Mouse (Mus musculus) monocyte, adult 2 months (primary cell): Measurements from ENCODE around the gene Zfp706.

Experiments used
- DNase-seq, 2 experiments: peaks; one replicate each; pipeline ENCODE4 v3.0.0; 2022; ENCODE audit warnings: low spot score in 2 of 2, low read depth in 1 of 2

Gene Zfp706

DNA sequence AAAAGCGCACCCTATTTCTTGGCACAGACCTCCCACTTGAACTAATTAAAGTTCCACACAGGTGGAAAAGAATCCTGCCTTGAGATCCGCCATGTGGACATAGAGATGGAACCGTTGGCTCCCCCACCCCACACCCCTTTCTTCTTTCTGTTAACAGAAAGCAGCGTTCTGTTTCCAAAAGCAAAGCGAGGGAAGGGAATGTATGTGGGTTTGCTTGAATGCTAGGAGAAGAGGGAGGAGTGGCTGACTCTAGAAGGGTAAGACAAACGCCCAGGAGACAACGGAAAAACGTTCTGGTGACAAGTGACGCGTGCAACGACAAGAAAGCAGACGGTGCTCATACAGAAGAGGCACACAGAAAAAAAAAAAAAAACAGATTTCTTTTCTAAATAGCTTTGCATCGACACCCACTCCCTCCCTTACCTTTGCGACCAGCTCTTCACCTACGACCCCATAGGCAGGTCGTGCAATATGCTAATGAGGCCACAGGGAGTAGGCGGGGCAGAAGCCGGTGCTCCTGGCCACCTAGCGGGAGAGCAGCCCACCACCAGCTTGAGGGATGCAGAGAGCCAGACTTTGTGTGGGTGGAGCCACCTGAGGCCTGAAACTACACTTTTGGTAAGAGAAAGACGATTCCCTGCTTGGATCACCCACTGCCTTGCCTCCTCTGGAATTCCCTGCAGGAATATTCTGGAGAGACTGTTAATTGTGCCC, 27.9 kb downstream of the Zfp706 start:
- no peak for DNase-seq

DNA sequence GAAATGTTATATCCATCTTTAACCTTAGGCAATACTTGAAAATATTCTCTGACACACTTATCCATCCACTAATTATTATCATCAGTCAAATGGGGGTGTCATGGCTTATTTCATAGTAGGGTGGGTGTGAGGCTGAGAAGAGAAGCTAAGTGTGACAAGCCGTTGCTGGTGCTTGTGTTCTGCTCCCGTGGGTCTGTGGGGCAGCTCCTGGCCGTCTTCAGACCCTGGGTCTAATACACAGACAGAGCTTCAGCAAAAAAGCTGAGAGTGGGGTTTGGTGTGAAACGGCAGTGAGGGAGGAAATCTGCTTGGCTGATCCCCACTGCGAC, 28.4 kb downstream of the Zfp706 start:
- DNase-seq = no peak

DNA sequence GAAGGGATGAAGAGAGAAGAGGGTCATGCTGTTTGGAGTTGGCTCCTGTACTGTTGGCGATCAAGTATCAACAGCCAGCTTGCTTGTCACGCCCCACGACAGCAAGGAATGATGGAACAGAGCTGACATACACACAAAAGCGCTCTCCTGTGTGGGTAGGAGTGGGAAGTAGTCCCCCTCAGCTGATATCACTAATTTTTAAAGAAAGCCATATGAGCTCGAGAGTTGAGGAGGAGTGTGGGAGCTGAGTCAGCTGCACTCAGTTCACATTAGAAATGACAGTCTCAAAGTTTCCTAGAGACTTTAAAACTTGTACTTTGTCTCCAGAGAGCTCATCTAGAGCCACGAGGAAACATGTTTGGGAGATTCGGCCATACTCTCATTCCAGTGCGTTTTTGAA, 29.8 kb downstream of the Zfp706 start:
- DNase-seq = no peak

DNA sequence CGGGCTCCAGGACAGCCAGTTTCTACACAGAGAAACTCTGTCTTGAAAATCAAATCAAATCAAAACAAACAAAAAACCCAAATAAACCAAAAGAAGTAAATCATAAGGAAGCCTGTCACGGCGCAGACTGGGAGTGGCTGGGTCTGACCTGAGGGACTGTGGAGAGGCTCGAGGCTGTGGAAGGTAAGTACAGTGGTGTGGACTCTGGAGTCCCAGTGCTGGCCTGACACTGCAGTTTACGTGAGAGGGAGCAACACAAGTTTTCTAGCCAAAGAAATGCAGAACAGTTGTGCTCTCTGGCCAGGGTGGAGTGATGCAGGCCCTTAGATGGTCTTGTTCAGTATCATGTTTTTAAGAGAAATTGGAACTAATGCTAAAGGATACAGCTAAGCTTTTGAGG, 31.9 kb downstream of the Zfp706 start:
- DNase-seq = no peak

DNA sequence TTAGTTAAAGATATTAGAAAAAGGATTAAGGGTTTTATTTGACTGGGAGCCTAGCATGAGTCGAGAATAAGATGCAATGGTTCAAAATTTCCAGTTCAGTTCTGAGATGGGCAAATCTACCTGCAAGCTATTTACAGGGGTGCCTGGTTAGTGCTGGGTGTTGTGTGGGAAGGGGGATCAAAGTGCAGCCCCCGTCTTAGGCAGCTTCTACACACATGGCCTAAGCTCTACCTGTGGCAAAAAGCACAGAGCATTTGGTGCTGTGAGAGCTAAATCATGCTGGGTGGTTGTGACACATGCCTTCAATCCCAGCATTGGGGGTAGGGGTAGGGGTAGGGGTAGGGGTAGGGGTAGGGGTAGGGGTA, 32.3 kb downstream of the Zfp706 start:
- no peak for DNase-seq

DNA sequence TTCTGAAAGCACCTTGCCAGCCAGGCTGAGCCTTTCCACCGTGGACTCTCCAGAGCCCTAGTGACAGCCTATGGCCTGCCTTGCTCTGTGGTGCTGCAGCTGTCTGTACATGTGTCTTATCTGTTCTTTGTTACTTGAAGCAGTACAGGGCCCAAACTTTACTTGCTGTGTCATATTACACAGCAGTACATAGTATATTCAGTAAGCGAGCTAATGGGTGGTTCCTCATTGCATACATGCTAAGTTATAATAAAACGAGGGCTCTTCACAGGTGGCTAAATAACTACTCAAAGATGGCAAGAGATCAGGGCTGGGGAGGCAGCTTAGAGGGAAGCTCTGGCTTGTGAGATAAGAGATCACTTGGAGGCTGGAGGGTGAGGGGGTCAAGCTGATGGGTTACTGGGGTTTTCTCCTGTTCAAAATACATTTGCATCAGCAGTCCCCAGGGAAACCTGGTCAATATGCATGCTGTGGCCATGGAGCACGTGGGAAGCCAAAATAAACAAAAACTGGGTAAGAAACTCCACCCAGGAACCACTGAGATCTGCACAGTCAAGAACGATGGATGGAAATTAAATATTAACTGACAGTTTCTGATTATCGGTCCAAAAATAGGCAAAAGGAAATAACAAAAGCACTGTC, 32.8 kb downstream of the Zfp706 start:
- DNase-seq = no peak

DNA sequence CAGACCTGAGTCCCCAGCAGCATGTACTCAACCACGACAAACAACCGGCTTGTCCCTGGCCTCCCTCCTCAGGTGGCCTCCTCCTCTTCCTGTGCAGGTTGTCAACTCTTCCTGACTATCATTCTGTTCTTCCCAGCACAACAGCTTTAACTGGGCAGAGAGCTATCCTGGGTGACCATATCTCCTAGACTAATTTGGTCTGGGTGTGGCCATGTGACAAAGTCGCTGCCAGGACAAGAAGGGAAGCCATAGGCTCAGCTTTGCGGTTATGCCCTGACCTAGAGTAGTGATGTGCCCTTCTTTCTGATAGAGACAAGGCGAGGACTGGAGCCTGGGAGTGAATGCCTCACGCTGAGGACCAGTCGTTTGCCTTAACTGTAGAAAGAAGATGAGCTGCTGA, 33.9 kb downstream of the Zfp706 start:
- DNase-seq = no peak

DNA sequence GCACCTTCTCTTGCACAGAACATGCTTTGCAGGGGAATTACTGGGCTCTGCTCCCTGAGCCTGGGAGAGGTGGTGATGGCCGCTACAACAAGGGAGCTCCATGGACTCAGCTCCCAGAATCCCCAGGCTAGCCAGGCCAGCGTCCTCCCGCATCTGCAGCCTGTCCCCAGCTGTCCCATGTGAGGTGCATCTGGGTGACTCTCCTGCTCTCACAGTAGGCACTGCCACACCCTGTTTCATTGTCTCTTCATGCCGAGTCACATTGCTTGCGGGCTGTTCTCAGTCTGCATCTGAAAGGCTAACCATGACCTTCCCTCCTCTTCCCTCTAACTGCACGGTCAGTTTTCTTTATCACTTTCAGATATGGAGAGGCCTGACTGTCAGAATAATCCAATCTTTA, 34.3 kb downstream of the Zfp706 start:
- DNase-seq = no peak

DNA sequence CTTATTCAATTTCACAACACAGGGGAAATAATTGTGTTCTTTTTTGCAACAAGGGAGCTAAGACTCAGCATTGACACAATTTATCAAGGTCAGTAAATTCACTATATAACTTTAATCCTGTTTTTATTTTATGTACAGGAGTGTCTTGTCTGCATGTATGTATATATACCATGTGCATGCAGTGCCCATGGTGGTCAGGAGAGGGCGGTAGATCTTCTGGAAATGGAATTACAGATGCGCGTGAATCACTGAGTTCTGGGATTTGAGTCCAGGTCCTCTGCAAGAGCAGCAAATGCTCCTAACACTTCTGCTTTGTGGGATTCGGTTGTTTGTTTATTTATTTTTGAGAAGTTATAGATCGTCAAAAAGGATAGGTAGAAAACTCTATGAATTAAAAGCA, 37.8 kb downstream of the Zfp706 start:
- no peak for DNase-seq

DNA sequence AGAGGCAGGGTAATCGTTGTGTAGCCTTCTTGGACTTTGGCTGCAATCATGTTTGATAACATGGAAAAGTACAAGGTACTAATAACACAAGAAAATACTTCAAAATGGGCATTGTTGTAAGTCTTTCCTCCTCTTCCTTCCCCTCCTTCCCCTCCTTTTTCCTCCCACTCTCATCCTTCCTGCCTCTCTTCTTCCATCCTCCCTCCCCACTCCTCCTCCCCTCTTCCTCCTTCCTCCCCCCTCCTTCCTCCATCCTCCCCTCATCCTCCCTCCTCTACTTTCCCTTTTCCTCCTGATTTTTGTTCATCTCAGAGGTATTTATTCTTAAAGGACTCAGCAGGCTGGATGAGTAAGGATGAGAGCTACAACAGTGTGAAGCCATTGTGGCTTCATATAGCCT, 39.3 kb downstream of the Zfp706 start:
- DNase-seq = no peak

DNA sequence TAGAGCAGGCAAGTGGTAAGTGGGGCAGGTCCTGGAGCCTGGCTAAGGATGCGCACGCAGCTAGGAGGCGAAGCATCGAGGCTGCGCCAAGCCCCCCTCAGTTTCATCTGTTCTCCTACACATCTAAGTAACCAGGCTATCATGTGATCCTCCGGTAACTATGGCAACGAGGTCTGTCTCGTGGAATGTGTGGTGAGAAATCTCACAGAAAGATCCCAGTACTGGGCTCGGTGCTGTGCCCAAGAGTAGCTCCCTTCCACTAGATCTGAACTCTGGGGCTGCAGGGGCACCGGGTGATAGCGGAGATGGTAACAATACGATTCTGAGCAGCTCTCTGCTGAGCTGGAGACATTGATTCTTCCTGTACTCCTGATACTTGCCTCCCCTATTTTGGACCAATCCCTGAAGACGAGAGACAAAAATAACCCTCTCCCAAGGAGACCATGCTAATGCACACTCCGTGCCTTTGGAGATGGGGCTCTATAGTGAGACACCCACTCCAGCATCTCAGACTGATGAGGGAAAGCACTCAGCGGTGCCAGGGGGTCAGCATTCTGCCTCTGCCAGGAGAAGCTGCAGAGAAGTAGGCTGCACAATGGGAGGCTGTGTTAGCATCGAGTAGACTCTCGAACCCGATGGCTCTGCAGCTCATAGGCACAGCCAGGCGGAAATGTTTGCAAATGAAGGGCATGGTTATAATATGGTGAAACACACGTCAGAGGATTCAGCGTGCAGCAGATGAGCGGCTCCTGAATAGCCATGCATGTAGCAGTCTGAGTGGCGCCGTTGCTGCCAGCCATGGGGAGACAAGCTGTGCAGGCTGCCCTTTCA, 40.0 kb downstream of the Zfp706 start:
- DNase-seq = no peak

DNA sequence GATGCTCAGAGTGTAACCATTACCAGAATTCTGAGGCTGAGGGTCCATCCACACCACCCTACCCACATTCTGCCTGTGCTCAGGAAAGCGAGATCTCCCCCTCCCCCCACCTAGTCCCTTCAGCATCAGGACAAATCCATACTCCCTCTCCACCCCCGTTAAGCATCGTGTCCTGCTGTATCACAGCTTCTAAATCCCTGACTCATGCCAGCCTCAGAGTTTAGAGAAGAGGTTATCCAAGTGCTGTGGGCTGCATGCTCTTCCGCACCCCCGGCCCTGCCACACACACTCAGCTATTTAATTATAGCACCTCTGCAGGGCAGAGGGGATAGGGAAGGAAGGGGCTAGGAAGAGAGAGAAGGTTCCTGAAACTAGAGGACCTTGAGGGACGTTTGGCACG, 40.6 kb downstream of the Zfp706 start:
- DNase-seq = no peak

DNA sequence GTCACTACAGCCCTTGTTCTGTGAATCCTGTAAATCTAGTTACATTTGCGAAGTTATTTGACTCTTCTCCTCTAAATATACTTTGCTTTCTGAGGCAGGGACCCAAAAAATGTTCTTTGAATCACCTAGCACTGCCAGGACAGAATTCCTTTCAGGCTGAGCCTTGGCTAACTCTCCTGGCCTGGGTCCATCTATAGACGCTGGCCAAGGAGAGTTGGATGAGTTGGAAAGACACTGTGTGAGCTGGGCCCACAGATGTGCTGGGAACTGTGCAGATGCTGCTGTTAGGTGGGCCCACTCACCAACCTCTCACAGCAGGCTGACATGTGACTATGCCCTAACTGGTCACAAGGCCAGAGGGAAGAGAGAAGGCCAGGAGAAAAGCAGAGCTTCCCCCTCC, 41.1 kb downstream of the Zfp706 start:
- DNase-seq = no peak

DNA sequence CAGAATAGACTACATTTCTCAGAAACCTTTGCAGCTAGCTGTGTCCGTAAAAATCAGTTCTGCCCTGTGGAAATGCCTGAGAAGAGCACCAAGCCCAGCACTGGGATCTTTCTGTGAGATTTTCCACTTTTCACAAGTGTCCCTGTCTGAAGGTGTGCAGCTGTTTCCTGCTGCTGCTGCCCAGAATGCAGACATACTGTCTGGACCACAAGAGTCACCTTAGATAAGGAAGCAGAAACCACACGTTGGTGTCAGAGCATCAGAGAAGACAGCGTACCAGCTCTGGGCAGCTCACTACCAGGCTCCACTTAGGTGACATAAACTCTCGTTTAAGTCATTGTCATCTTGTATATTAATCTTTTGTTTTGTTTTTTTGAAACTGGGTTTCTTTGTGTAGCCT, 41.8 kb downstream of the Zfp706 start:
- DNase-seq = no peak

DNA sequence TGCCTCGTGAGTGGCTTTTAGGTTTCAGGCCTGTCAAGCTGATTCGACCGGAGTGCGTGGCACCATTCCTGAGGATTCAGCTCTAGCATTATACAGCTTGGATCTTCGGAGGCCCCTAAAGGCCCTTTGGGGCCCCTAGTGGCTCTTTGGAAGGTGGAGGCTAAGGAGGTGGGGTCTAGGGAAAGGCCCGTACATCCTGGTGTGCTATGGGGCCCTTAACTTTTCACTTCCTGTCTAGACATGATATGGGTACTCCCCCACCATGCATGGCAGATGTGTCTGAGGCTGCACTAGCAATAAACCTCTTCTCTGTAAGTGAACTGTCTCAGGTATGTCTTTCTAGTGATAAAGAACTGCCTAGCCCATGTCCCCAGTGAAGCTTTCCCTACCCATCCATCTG, 44.6 kb downstream of the Zfp706 start:
- no peak for DNase-seq

DNA sequence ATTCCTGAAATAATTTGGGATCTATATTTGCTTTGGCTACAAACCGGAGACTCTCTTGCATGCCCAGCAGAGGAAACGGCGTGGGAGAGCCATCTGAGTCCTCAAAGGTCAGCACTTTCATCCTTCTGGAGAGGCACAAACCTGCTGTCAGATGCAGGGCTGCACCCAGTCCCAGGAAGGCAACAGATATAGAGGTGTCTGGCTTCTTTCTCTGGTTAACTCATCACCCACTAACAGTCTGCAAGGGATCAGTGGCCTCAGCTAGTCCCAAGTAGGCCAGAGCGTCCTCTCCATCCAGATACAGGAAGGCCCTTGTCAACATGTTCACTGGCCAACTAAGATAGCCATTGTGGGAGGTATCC, 46.7 kb downstream of the Zfp706 start:
- DNase-seq = no peak

DNA sequence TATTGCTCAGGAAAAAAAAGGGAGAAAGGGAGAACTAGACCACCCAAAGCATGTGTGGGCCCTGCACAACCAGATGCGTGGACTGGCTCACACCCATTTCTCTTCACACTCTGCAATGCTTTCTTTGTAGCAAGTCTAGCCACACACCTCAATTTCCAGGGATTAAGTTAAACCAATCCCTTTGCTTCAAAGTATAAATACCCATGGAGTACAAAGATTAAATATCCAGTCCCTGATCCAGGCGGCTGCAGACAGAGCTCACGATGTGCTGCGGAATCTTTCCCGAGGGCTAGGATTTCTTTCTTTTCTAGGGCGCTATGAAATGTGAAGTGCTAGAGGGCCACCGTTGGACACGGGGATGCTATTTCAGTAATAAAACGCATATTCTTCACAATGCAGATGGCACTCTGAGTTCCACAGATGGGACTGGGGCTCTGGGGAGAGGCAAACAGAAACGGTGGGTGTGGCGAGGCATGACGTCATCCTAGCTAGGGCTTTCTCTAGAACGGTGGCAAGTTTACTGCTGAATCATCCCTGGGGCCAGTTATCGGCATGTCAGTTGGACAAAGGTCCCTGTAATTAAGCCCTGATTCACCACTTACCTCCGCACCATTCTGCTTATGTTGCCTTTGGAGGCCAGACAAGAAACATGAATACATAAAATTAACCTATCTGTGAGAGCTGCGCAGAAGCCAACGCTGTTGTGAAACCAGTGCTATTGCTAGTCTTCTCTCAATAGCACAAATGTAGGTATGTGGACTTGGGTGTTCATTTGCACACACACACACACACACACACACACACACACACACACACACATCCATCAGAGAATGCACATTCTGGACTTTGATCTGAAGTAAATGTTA, 47.3 kb downstream of the Zfp706 start:
- DNase-seq = peak in 1 of 2 experiments; percentile 39

DNA sequence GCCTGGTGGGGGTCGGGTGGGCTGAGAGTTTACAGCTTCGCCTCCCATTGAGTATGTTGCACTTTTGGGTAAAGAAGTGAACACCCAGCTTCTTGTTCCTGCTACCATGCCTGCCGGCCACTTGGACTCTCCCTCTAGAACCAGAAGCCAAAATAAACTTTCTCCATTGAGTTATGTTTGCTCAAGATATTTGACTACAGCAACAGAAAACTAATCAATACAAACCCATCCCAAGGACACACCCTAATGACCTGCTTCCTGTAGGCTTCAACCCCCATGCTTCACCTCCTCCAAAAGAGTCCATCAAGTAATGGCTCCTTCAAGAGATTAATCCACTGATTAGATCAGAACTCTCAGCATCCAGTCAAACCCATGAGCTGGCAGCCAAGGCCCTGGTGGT, 51.4 kb downstream of the Zfp706 start:
- DNase-seq = no peak

DNA sequence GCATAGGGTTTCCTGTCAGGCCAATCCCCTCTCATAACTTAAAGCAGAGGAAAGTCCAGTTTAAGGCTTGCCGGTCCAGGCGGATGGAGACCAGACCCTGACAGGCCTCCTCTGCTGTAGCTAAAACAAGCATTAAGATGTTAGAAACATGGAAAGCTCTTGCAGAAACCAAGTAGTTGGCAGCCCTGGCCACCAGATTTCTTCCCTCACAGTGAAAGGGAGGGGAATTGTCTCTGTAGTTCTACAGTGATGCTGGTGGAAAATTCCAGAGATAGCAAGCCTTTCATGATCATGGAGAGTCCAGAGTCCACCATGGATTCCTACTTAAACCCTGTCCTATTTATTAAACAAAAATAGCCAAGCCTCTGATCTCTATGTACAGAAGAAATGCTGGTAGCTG, 57.3 kb downstream of the Zfp706 start:
- no peak for DNase-seq

DNA sequence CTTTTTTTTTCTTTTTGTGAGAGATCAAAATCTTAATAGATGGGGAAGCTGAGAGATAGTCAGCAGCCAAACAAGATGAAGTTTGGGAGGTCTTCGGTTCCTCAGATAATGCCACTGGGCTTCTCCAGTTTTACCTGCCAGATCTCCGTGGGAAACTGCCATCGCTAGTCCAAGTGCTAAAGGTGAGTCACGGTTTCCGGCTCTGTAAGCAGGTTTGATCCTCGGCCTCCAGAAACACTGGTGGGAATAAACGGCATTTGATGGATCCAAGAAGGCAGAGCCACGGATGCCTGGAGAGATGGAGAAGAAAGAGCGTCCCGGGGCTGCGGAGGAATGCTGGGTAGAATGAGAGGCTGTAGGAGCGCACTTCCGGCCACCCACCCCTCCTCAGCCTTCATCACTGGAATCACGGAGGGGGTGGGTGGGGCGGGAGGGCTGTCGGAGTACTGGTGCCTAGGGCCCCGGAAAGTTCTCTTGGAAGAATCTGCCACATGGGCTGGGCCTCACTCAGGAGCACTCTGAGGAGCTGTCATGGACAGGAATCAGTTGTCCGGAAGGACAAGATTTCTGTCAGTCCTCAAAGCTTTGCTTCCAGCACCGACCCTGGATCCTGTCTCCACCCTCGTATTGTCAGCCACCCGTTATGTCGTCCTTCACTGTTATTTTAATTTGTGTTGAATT, 58.6 kb downstream of the Zfp706 start:
- DNase-seq = no peak
